Mouse (Mus musculus) retina, adult 2 months (tissue): ENCODE data around the gene Astn2.

Source experiments
- DNase-seq: peaks from one replicate; pipeline ENCODE4 v3.0.0-alpha.2; 2012; ENCODE audit warnings: low read depth, low spot score

Gene Astn2

DNA sequence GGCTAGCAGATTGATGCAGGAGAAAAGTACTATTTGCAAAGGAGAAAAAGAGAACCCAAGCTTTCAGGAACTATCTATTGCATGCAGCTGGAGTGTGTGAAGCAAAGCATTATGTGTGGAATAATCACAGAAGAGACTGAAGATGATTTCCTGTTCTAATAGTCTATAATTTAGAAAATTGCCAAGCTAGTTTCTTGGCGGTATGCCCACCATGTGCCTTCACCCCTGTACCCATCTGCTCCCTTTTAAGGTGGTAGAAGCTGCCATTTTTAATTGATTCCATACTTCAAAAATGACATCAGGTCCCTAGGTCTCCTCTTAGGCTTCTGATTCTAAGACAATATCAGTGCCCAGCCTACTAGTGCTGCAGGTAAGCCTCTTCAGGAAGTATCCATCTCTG is 432.0 kb downstream of the Astn2 start:
- no peak for DNase-seq

- DNase-seq: no peak
Measured at GRCm38 (mm10) chr4:65969318-65969717, 435.1 kb downstream of the Astn2 start.

DNA sequence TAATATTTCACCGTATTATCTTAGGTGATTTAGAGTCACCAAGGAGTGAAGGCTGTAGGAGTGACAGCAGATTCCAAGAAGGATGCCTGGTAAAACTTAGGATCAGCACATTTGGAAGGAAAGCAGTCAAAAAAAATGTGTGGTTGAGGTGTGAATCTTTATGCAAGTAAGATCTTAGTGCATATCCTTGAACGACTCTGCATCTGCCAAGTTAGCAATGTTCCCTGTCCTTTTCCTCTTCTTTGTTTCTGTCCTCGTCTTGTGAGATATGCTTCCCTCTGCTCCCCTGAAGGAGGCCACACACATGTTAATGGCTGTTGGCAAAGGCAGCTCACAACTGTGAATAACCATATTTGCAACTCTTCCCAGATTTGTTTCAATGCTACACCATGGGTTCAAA is 439.8 kb downstream of the Astn2 start:
- DNase-seq: no peak

DNA sequence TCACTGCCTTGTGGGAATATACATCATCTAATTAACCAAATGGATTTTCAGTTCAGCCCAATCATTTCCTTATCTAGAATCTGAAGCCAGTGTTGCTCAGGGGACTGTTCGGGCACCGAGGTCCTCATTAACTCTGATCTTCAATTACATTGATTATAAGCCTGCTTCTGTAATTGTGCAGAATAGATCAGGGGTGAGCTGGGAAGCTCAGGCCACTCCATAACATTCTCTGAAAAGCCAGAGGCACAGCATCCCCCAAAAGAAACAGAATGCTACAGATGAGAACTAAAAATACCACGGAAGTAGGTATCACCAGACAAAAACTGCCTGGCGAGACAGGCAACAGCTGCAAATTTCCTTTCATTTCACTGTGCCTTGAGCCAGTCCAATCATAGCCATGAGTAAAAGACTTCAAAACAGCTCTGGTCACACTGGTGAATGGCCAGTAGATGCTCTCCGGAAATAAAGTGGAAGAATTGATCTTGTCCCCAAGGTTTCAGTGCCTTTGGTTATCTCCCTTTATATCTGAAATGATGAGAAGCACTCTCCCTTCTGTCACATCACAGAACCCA is 445.1 kb downstream of the Astn2 start:
- DNase-seq: no peak

GRCm38 (mm10) chr4:65958369-65959187 is 445.8 kb downstream of the Astn2 start:
- no peak for DNase-seq

GRCm38 (mm10) chr4:65951918-65952317 is 452.5 kb downstream of the Astn2 start:
- DNase-seq: no peak

DNA sequence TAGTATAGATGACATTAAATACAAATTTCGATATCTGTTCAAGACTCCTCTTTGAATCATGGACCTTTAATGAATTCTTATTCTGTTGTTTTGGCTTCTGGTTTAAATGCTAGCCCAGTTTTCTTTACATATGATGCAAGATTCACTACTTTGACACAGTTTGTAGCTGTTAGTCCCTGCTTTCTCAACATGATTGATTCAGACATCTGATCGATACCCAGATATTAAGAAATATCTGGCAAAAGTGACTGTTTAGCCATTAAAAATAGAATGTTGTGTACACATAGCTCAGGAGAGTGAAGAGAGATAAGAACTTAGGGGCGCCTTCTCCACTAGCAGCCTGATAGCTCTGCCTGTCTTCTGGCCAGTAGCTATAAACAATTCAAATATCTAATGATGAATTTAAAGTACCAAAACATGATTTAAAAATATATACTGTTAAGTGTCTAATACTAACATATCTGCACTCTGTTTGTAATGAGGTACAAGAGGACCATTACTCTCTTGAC is 457.2 kb downstream of the Astn2 start:
- DNase-seq: no peak

DNA sequence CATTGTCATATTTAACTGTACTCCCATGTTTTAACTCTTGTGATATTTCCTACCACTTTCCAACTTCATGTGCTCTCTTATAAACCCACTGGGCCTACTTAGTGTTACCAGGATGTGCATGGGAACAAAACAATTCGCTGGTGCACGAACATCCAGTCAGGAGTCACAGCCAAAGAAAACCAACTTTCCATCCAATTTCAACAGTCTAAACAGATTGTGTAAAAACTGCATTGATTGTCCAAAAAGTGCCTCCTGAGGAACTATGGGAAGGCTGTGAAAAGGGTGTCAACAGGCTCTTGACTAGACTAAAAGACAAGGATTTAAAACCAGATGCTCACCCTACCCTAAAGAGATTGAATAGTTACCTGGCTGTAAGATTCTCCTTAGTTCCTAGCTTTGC is 458.4 kb downstream of the Astn2 start:
- DNase-seq: no peak

DNA sequence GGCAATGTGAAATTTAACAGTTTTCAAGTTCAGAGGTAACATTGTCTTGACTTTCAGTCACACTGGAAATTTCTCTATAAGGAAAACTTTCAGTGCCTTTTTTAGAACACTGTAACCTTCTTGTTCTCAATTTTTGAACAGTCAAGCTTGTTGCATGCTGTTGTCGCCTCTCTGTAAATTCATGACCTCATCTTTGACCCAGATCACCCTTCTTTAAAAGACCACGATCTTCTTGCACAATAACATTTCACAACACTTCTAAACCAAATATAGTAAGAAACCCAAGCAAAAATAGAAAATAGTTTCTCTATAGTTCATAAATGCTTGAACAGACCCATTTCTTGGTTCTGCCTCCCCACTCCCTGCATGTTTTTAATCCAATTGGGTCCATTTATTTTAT is 473.5 kb downstream of the Astn2 start:
- DNase-seq: no peak

DNA sequence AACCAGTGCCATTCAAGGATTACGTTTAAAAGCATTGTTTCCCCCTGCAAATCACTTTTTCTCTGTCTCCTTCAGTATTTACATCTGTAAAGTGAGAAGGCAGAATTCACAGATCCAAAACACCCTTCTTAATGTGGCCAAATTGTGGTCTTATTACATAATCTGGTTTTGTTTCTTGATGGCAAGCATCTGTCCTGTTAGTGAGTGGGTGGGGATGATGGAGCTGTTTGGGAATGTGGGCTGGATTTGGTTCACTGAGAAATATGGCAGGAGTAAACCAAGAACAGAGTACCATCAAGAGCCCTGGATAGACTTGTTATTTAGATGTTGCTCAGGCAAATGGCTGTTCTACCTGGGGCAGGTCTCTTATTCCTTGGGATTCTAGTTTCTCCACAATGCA is 484.1 kb downstream of the Astn2 start:
- no peak for DNase-seq

DNA sequence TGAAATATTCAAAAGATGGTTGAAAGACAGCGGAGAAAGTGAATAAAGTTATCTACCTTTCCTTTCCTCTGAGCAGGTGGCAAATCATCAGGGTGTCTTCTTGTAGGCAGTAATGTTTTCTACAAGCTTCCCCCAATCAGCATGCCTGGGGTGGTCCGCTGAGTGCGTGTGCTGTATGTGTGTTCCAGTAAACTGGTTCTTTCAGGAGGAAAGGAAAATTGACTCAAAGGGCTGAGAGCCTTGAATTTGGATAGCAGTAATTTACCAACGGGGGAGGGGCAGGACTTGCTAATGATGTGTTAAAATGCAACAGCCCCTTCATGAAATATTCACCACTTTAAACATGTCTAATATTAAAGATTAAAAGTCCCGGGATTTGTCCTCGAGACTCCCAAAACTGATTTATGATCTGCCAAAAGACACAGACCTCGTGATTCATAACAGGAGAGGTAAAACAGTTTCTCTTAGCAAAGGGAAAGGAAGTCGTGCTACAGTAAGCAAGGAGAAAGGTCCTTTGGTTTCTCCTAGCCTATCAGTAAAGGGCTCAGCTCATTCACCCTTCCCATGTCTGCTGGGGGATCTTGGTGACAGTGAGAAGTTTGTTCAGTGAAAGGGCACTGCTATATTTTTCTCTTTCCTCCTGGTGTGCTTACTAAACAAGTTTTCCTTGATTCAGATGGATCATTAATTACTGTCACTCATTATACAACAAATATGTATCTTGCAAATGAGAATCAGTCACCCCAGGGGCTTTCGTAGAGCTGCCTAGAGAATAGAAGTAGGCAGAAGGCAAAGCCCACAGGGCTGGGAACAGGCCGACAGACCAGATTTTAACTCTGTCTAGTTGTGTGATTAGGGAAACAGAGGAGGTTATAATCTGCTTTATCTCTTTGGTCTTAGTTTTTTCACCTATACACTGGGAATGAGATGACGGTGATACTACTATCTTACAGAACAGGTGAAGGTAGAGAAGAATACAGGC is 488.1 kb downstream of the Astn2 start:
- no peak for DNase-seq

GRCm38 (mm10) chr4:65912247-65912942 is 492.0 kb downstream of the Astn2 start:
- DNase-seq: no peak

- DNase-seq: no peak
Measured at GRCm38 (mm10) chr4:65907660-65908059, 496.8 kb downstream of the Astn2 start.

GRCm38 (mm10) chr4:65904963-65905362 is 499.4 kb downstream of the Astn2 start:
- no peak for DNase-seq

DNA sequence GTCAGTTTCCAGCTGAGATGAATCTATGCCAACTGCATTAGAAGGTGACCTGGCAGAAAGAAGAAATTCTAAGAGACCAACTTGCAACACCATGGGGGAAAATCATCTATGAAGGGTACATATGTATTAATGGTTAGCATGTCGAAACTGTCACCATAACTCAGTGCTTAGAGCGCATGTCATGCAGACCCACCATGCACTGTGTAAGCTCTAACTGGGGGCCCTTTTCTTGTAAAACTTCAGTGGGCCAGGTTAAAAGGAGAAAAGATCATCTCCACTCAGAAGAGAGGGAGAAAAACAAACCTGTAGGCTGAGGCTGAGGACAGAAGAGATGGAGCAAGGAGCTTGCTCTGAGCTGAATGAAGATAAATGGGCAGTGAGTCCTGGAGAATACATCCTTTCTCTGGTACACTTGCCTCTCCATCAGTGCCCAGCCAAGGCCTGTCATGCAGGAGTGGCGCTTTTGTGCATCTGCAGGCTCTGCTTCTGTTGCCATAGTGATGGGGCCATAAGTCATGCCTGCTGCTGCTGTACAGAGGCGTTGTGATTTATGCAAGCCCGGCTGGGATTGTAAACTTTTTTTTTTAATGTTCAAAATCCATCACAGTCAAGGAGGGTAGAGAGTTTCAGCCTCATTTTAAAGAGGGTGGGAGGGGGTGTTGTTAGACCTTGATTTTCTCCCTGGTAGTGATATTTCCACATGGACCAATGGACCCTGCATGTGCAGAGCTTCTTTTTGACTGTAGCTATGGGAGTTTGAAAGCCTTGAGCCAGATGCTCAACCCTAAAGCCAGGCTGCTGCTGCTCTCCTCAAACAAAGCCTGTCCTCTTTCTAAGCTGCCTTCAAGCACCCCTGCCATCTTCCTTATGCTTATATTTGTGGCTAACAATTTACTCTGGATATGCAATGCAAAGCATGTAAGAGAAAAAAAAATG is 508.1 kb downstream of the Astn2 start:
- no peak for DNase-seq

- no peak for DNase-seq
Measured at GRCm38 (mm10) chr4:65888332-65888993, 515.9 kb downstream of the Astn2 start.

- no peak for DNase-seq
Measured at GRCm38 (mm10) chr4:65886862-65887261, 517.5 kb downstream of the Astn2 start.

- DNase-seq: no peak
Measured at GRCm38 (mm10) chr4:65885921-65886320, 518.5 kb downstream of the Astn2 start.

DNA sequence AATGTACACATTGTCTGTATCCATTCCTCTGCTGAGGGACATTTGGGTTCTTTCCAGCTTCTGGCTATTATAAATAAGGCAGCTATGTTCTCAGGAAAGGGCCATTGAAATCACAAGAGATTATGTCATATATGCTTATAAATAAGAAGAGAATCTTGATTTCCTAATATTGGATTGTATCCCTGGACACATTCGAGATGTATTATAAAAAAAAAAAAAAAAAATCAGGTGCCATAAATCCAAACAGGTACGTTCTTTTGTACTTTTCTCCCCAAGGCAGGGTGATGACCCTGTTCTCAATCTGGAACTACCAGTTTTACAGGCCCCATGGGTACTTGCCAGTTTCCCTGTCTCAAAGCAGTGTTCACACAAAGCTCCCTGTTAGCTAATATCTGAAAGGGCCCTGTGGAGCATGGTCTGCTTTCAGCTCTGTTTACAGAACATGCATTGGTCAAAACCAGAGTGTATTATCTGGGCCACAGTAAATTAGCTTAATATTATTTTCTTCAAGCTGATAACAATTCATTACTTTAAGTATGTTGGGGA is 530.1 kb downstream of the Astn2 start:
- DNase-seq: no peak
